Mouse (Mus musculus) midbrain, embryonic 14.5 days (tissue): ENCODE measurements around the gene Sct. TPM values are rescaled to one million over a fixed set of nuclear protein-coding genes. Genes with fewer than 3 reads are reported as not detected.

Experiments used
- polyA plus RNA-seq: library from polyadenylated mRNA; unstranded; fragments of >200 nt; fragmentation: Nextera tagmentation; extraction: Ambion mirVana; gene quantifications from 2 replicates; pipeline ENCODE4 v1.2.1, GENCODE M21; 2014

Gene Sct
- polyA plus RNA-seq, 1 experiment from 2014 or later = 1.3 TPM

Other genes starting within 250 kb of the Sct start
- gene B4galnt4, start 218.0 kb downstream of the Sct start, polyA plus RNA-seq = 44.1 and 56.0 TPM in 2 replicates
- gene Pkp3, start 200.9 kb downstream of the Sct start, polyA plus RNA-seq = not detected in 2 replicates
- 1.2 and 2.1 TPM in 2 replicates for gene Sigirr, start 178.6 kb downstream of the Sct start, polyA plus RNA-seq
- 0.14 and 0.18 TPM in 2 replicates for gene Ano9, start 161.3 kb downstream of the Sct start, polyA plus RNA-seq
- 69.4 and 77.6 TPM in 2 replicates for gene Ptdss2, start 156.8 kb downstream of the Sct start, polyA plus RNA-seq
- 39.3 and 39.7 TPM in 2 replicates for gene Rnh1, start 106.3 kb downstream of the Sct start, polyA plus RNA-seq
- gene Hras, start 85.1 kb downstream of the Sct start, polyA plus RNA-seq = 125 and 176 TPM in 2 replicates
- 9.0 and 9.8 TPM in 2 replicates for gene Lrrc56, start 85.0 kb downstream of the Sct start, polyA plus RNA-seq
- 0.88 and 1.1 TPM in 2 replicates for gene Lmntd2, start 65.1 kb downstream of the Sct start, polyA plus RNA-seq
- 25.9 and 27.2 TPM in 2 replicates for gene Rassf7, start 63.3 kb downstream of the Sct start, polyA plus RNA-seq
- 60.1 and 77.5 TPM in 2 replicates for gene Phrf1, start 50.3 kb downstream of the Sct start, polyA plus RNA-seq
- 1.1 and 9.2 TPM in 2 replicates for gene Irf7, start 12.7 kb downstream of the Sct start, polyA plus RNA-seq
- not detected in 2 replicates for gene Cdhr5, start 2.3 kb downstream of the Sct start, polyA plus RNA-seq
- gene Drd4, start 12.9 kb upstream of the Sct start, polyA plus RNA-seq = 0.53 and 0.54 TPM in 2 replicates
- gene Deaf1, start 48.6 kb upstream of the Sct start, polyA plus RNA-seq = 180 and 207 TPM in 2 replicates
- gene Tmem80, start 48.6 kb upstream of the Sct start, polyA plus RNA-seq = 38.6 and 48.9 TPM in 2 replicates
- gene Eps8l2, start 59.7 kb upstream of the Sct start, polyA plus RNA-seq = 0.19 and 0.50 TPM in 2 replicates
- 312 and 318 TPM in 2 replicates for gene Taldo1, start 113.1 kb upstream of the Sct start, polyA plus RNA-seq
- gene Gatd1, start 135.0 kb upstream of the Sct start, polyA plus RNA-seq = 48.3 and 49.3 TPM in 2 replicates
- 25.7 and 79.2 TPM in 2 replicates for gene Cend1, start 150.4 kb upstream of the Sct start, polyA plus RNA-seq
- gene Slc25a22, start 158.8 kb upstream of the Sct start, polyA plus RNA-seq = 82.9 and 84.3 TPM in 2 replicates
- gene Pidd1, start 164.9 kb upstream of the Sct start, polyA plus RNA-seq = 2.3 and 3.6 TPM in 2 replicates
- 772 and 804 TPM in 2 replicates for gene Rplp2, start 168.2 kb upstream of the Sct start, polyA plus RNA-seq
- gene Pnpla2, start 176.1 kb upstream of the Sct start, polyA plus RNA-seq = 15.8 and 15.9 TPM in 2 replicates
- 3.8 and 4.6 TPM in 2 replicates for gene Cracr2b, start 182.0 kb upstream of the Sct start, polyA plus RNA-seq
- 43.8 and 44.1 TPM in 2 replicates for gene Cd151, start 188.3 kb upstream of the Sct start, polyA plus RNA-seq
- gene Polr2l, start 196.0 kb upstream of the Sct start, polyA plus RNA-seq = 75.1 and 93.3 TPM in 2 replicates
- 35.2 and 36.4 TPM in 2 replicates for gene Tspan4, start 196.1 kb upstream of the Sct start, polyA plus RNA-seq